Mouse (Mus musculus) liver, embryonic 11.5 days (tissue): ENCODE data around the gene Papolb. TPM values are rescaled to one million over a fixed set of nuclear protein-coding genes. Genes with fewer than 3 reads are reported as not detected.

ENCODE experiments used
- ATAC-seq: fragments of 200-750 bp; cut with Nextera tagmentation; replicated peaks from 2 replicates; pipeline ENCODE4 v1.8.0; 2017; ENCODE audit warnings: moderate number of reproducible peaks, mild to moderate bottlenecking, moderate TSS enrichment, moderate library complexity; ENCODE audit not compliant: low FRiP score
- DNase-seq: peaks from one replicate; pipeline ENCODE4 v3.0.0-alpha.2; 2017; ENCODE audit warnings: low spot score
- H3K27ac ChIP-seq: fragments of 300-500 bp; sonication (generic); 2 replicates; pipeline ENCODE4 v1.5.1; 2014; ENCODE audit warnings: mild to moderate bottlenecking, low read depth, low read length, control low read depth
- H3K27me3 ChIP-seq: fragments of 300-500 bp; sonication (generic); replicated peaks from 2 replicates; pipeline ENCODE4 v1.6.1; 2014; ENCODE audit warnings: low read length, mixed read lengths; ENCODE audit not compliant: control insufficient read depth, insufficient read depth
- H3K36me3 ChIP-seq: fragments of 300-500 bp; sonication (generic); 2 replicates; pipeline ENCODE4 v1.6.1; 2014; ENCODE audit warnings: mild to moderate bottlenecking, low read length, moderate library complexity, mixed read lengths; ENCODE audit not compliant: control insufficient read depth, insufficient read depth
- H3K4me1 ChIP-seq: fragments of 300-500 bp; sonication (generic); replicated peaks from 2 replicates; pipeline ENCODE4 v1.6.1; 2014; ENCODE audit warnings: low read length, mixed read lengths; ENCODE audit not compliant: control insufficient read depth, insufficient read depth
- H3K4me2 ChIP-seq: fragments of 300-500 bp; sonication (generic); 2 replicates; pipeline ENCODE4 v1.6.1; 2014; ENCODE audit warnings: mild to moderate bottlenecking, control low read depth, moderate library complexity
- H3K4me3 ChIP-seq: fragments of 300-500 bp; sonication (generic); 2 replicates; pipeline ENCODE4 v1.5.1; 2014; ENCODE audit warnings: low read depth, low read length, control low read depth
- H3K9ac ChIP-seq: fragments of 300-500 bp; sonication (generic); 2 replicates; pipeline ENCODE4 v1.6.1; 2014; ENCODE audit warnings: low read depth, low read length, control low read depth
- H3K9me3 ChIP-seq: fragments of 300-500 bp; sonication (generic); 2 replicates; pipeline ENCODE4 v1.6.1; 2016; ENCODE audit warnings: low read length, inconsistent platforms, mixed read lengths; ENCODE audit not compliant: control insufficient read depth
- WGBS: fragments of 180-500 bp; shearing (Covaris S2); extraction: QIAGEN DNeasy Blood & Tissue Kit; methylation state at CpG from one replicate; pipeline ENCODE4 v1.1.7; 2014; 5-methylcytosine and 5-hydroxymethylcytosine counted together
- polyA plus RNA-seq: library from polyadenylated mRNA; unstranded; fragments of >200 nt; fragmentation: Nextera tagmentation; extraction: Ambion mirVana; gene quantifications from 2 replicates; pipeline ENCODE4 v1.2.1, GENCODE M21; 2014

The Papolb gene
- polyA plus RNA-seq, 1 experiment from 2014 or later, result 0.19 TPM

DNA sequence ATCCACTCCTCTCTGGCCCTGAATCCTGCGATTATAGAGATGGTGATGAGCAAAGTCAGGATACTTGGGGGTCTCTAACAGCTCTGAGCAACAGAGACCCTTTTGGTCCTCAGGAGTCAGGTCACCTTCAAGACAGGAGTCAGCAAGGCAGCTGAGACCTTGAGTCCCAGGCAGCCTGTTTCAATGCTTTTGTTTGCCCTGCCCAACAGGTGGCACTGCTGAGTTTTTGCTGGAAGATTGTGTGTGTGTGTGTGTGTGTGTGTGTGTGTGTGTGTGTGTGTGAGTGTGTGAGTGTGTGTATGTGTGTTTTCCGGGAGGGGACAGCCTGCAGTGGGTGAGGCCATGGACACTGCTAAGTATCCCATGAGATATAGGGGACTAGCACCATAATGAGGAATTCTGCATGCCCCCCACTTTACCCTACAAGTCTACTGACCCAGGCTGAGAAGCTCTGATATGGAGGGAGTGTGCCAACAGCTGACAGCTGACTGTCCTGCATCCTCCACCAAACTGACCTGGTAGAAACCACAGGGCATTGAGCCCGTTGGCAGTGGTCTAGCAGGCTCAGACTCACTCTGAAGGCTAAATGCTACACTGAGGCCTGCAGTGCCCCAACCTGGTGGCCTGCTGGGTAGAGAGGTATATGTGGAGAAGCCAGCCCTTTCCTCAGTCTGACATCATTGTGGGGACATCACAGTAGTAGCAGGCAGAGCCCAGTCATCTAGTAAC is 24.0 kb downstream of the Papolb start:
- Histone ChIP-seq H3K27me3 (no peaks in the 10 kb centered on the region; the same call in none of the 2 replicates), H3K27ac (no peak overlapping the region), H3K4me3 (no peak overlapping the region), H3K9me3 (no peaks in the 10 kb centered on the region), H3K4me1 (no peaks in the 10 kb centered on the region), H3K36me3 (no peaks in the 10 kb centered on the region), H3K4me2 (no peak overlapping the region), H3K9ac (no peak overlapping the region)
- WGBS, result 59% methylated on average over 3 of the region's 3 CpGs
- DNase-seq (no peak), ATAC-seq (no peak)

DNA sequence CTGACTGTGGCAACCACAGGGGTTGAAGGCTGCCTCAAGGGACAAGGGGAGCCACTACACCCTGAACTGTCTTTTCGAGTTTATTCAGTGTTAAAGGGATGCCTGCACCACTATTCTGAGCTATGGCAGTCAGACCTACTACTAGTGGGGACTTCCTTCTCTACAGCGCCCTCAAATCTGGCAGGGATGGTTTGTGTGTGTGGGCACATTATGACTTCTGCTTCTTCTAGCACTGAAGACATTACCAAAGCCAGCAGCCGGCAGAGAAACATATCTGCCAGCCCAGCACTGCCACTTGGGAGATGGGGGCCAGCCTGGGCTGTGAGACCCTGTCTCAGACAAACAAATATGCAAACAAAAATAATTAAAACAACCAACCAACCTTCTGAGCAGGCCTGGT is 25.7 kb downstream of the Papolb start:
- Histone ChIP-seq H3K4me2 (no peak overlapping the region), H3K27ac (no peak overlapping the region), H3K9me3 (no peaks in the 10 kb centered on the region), H3K27me3 (no peaks in the 10 kb centered on the region), H3K4me3 (no peak overlapping the region), H3K36me3 (no peaks in the 10 kb centered on the region), H3K4me1 (no peaks in the 10 kb centered on the region), H3K9ac (no peak overlapping the region)
- no peak for DNase-seq
- ATAC-seq, result no peak
- WGBS, result 67% methylated on average over 3 of the region's 3 CpGs

DNA sequence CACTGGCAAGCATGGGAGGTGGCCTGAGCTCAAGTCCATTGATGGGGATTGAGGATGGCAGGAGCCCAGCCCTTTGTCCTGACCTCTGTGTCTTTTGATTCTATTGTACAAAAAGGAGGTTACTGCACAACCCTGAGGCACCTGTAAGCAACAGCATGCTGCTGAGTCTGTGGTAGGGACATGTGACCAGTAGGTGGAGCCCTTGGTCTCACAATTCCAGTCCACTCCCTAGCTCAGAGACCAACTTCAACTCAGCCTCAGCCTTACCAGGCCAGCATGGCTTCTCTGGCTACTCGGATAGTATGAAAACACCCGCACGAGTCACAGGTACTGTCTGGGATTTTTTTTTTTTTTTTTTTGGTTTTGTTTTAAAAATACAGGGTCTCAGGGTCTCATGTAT is 27.5 kb downstream of the Papolb start:
- Histone ChIP-seq H3K4me1 (no peaks in the 10 kb centered on the region), H3K4me3 (no peak overlapping the region), H3K27ac (no peak overlapping the region), H3K27me3 (no peaks in the 10 kb centered on the region), H3K9ac (no peak overlapping the region), H3K36me3 (no peaks in the 10 kb centered on the region), H3K4me2 (no peak overlapping the region), H3K9me3 (no peaks in the 10 kb centered on the region)
- WGBS, result 6% methylated on average over 3 of the region's 3 CpGs
- ATAC-seq (peak; percentile 78), DNase-seq (peak; percentile 49)

- H3K27ac ChIP-seq, result no peak overlapping the region
- no peaks in the 10 kb centered on the region for H3K27me3 ChIP-seq
- no peak overlapping the region for H3K4me3 ChIP-seq
- ATAC-seq (no peak), DNase-seq (no peak)
- H3K36me3 ChIP-seq, result no peaks in the 10 kb centered on the region
- H3K4me2 ChIP-seq, result no peak overlapping the region
- no peaks in the 10 kb centered on the region for H3K4me1 ChIP-seq
- H3K9me3 ChIP-seq, result no peaks in the 10 kb centered on the region
- H3K9ac ChIP-seq, result no peak overlapping the region
- WGBS, result 71% methylated on average over 10 of the region's 10 CpGs
Measured at GRCm38 (mm10) chr5:142500918-142501317, 29.0 kb downstream of the Papolb start.

DNA sequence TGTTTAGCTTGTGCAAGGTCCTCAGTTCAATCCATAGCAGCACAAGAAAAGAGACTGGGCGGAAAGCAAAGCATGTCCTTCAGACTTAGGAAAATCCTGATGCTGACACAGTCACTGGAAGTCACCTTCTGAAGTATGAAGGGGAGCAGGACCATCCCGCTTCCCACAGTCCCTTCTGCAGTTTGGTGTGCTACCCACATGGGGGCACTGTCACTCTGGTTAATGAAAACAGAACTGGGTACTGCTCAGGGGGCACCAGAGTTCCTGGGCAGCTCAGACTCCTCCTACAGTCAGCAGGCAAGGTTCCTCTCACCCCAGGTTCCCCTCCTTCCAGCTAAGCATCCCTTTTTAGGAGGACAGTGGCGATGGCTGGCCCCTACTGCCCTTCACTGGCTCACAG is 30.9 kb downstream of the Papolb start:
- DNase-seq (no peak), ATAC-seq (no peak)
- Histone ChIP-seq H3K9ac (no peak overlapping the region), H3K9me3 (no peaks in the 10 kb centered on the region), H3K4me2 (no peak overlapping the region), H3K27me3 (no peaks in the 10 kb centered on the region), H3K36me3 (no peaks in the 10 kb centered on the region), H3K4me3 (no peak overlapping the region), H3K27ac (no peak overlapping the region), H3K4me1 (no peaks in the 10 kb centered on the region)
- 46% methylated on average over 3 of the region's 3 CpGs for WGBS

DNA sequence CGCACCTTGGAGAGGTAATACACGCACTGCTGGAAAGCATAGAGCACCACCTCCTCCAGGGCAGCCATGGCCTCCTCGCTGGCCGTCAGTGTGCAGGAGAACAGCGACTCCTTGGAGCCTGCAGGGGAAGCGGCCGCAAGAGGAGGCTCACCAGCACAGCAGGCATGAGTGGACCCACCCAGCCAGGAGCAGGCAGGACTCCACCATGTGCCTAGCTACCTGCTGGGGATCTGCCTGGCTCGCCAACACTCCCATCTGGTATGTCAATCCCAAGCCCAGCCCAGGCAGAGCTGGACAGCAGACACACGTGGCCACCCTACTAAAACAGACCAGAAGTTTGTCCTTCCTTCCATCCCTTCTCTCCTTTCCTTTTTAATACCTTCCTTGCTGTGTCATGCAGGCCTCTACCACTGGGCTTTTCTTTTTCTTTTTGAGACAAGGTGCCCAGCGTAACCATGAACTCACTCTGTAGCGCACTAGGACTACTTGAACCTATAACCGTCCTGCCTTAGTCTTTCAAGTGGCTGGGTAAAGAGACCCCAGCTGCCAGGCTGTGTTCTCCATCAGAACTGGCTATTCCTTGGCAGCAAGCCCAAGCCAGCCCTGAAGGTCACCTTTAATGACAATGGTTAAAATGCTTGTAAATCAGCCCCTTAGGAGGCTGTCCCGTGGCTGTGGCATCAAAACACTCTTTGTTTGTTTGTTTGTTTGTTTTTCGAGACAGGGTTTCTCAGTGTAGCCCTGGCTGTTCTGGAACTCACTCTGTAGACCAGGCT is 34.4 kb downstream of the Papolb start:
- Histone ChIP-seq H3K9ac (no peak overlapping the region), H3K4me3 (no peak overlapping the region), H3K9me3 (no peaks in the 10 kb centered on the region), H3K36me3 (no peaks in the 10 kb centered on the region), H3K4me1 (no peaks in the 10 kb centered on the region), H3K4me2 (no peak overlapping the region), H3K27me3 (no peaks in the 10 kb centered on the region), H3K27ac (no peak overlapping the region)
- ATAC-seq (no peak), DNase-seq (no peak)
- WGBS, result 68% methylated on average over 14 of the region's 14 CpGs

- Histone ChIP-seq H3K27me3 (no peaks in the 10 kb centered on the region), H3K4me2 (no peak overlapping the region), H3K36me3 (no peaks in the 10 kb centered on the region), H3K4me1 (no peaks in the 10 kb centered on the region), H3K27ac (no peak overlapping the region), H3K9me3 (no peaks in the 10 kb centered on the region), H3K9ac (no peak overlapping the region), H3K4me3 (no peak overlapping the region)
- DNase-seq, result no peak
- WGBS, result 70% methylated on average over 3 of the region's 3 CpGs
- no peak for ATAC-seq
Measured at GRCm38 (mm10) chr5:142493307-142493706, 36.6 kb downstream of the Papolb start.

GRCm38 (mm10) chr5:142489955-142490707 is 39.7 kb downstream of the Papolb start:
- Histone ChIP-seq H3K4me3 (no peak overlapping the region), H3K9me3 (no peaks in the 10 kb centered on the region), H3K27me3 (no peaks in the 10 kb centered on the region), H3K9ac (no peak overlapping the region), H3K4me2 (no peak overlapping the region), H3K4me1 (no peaks in the 10 kb centered on the region), H3K36me3 (no peaks in the 10 kb centered on the region), H3K27ac (no peak overlapping the region)
- WGBS, result 67% methylated on average over 9 of the region's 9 CpGs
- no peak for ATAC-seq
- no peak for DNase-seq
